Mouse (Mus musculus): ENCODE results near the gene Crlf3. TPM values are rescaled to one million over a fixed set of nuclear protein-coding genes. Genes with fewer than 3 reads are reported as not detected.

The Crlf3 gene
- polyA plus RNA-seq, 1 experiment: 49.7 TPM

GRCm38 (mm10) chr11:80089817-80090214 lies 9.0 kb upstream of the Crlf3 start:
- Histone ChIP-seq H3K36me3 (ENCODE audit: control insufficient read depth, insufficient read depth, low read length) (no peaks in the 10 kb centered on the region), H3K4me1 (ENCODE audit: control insufficient read depth, insufficient read depth, insufficient read length) (peaks cover 6% of the 10 kb centered on the region; the same call in 1 of the 2 replicates), H3K27me3 (ENCODE audit: control insufficient read depth, insufficient read depth, low read length) (no peaks in the 10 kb centered on the region), H3K27ac (ENCODE audit: insufficient read depth, low read length) (no peak overlapping the region), H3K4me3 (ENCODE audit: extremely low read depth, insufficient read depth, insufficient read length) (peak overlapping the region; percentile 89)
- TF ChIP-seq POLR2A (IDR thresholded peaks at IDR 0.05; ENCODE audit: low read depth, low read length) (no peak), CTCF (IDR thresholded peaks at IDR 0.05; ENCODE audit: extremely low read depth, insufficient read depth, insufficient read length, insufficient replicate concordance) (no peak)
- no peak for DNase-seq (ENCODE audit: low read depth in 1 of 2, low spot score in 2 of 2)
- WGBS: under 1% methylated on average over 14 of the region's 14 CpGs

- peak; percentile 70 to 88 for DNase-seq (ENCODE audit: low read depth in 1 of 2, low spot score in 2 of 2)
- Histone ChIP-seq H3K4me1 (ENCODE audit: control insufficient read depth, insufficient read depth, insufficient read length) (peaks cover 6% of the 10 kb centered on the region; the same call in 1 of the 2 replicates), H3K4me3 (ENCODE audit: extremely low read depth, insufficient read depth, insufficient read length) (peak within 1 kb of the TSS; percentile 89), H3K27ac (ENCODE audit: insufficient read depth, low read length) (no peak within 1 kb of the TSS), H3K27me3 (ENCODE audit: control insufficient read depth, insufficient read depth, low read length) (no peaks in the 10 kb centered on the region), H3K36me3 (ENCODE audit: control insufficient read depth, insufficient read depth, low read length) (no peaks in the 10 kb centered on the region)
- 3% methylated on average over 57 of the region's 57 CpGs for WGBS
- TF ChIP-seq POLR2A (IDR thresholded peaks at IDR 0.05; ENCODE audit: low read depth, low read length): no peak
These were observed 8.4 kb upstream of the Crlf3 start, which contains the start of gene Atad5 for GRCm38 (mm10) chr11:80088917-80089816. TSS of gene Atad5 (plus strand) at chr11:80089400.

GRCm38 (mm10) chr11:80086844-80087243 lies 6.1 kb upstream of the Crlf3 start:
- Histone ChIP-seq H3K27me3 (ENCODE audit: control insufficient read depth, insufficient read depth, low read length) (no peaks in the 10 kb centered on the region), H3K4me3 (ENCODE audit: extremely low read depth, insufficient read depth, insufficient read length) (no peak overlapping the region), H3K36me3 (ENCODE audit: control insufficient read depth, insufficient read depth, low read length) (no peaks in the 10 kb centered on the region), H3K27ac (ENCODE audit: insufficient read depth, low read length) (no peak overlapping the region), H3K4me1 (ENCODE audit: control insufficient read depth, insufficient read depth, insufficient read length) (peaks cover 6% of the 10 kb centered on the region; the same call in 1 of the 2 replicates)
- peak; percentile 75; the same call in 1 of the 2 replicates for TF ChIP-seq CTCF (IDR thresholded peaks at IDR 0.05; ENCODE audit: extremely low read depth, insufficient read depth, insufficient read length, insufficient replicate concordance)
- TF ChIP-seq POLR2A (IDR thresholded peaks at IDR 0.05; ENCODE audit: low read depth, low read length): no peak
- WGBS: 16% methylated on average over 5 of the region's 5 CpGs
- peak; percentile 84 to 87 for DNase-seq (ENCODE audit: low read depth in 1 of 2, low spot score in 2 of 2)

- TF ChIP-seq CTCF (IDR thresholded peaks at IDR 0.05; ENCODE audit: extremely low read depth, insufficient read depth, insufficient read length, insufficient replicate concordance) (no peak), POLR2A (IDR thresholded peaks at IDR 0.05; ENCODE audit: low read depth, low read length) (no peak)
- WGBS: 56% methylated on average over 6 of the region's 6 CpGs
- peak in 1 of 2 experiments; percentile 59 for DNase-seq (ENCODE audit: low read depth in 1 of 2, low spot score in 2 of 2)
- Histone ChIP-seq H3K4me1 (ENCODE audit: control insufficient read depth, insufficient read depth, insufficient read length) (peaks cover 9% of the 10 kb centered on the region; the same call in 1 of the 2 replicates), H3K27ac (ENCODE audit: insufficient read depth, low read length) (peak overlapping the region; percentile 70), H3K27me3 (ENCODE audit: control insufficient read depth, insufficient read depth, low read length) (no peaks in the 10 kb centered on the region), H3K4me3 (ENCODE audit: extremely low read depth, insufficient read depth, insufficient read length) (no peak overlapping the region), H3K36me3 (ENCODE audit: control insufficient read depth, insufficient read depth, low read length) (no peaks in the 10 kb centered on the region)
These were observed 4.7 kb upstream of the Crlf3 start for GRCm38 (mm10) chr11:80085356-80086055.

- TF ChIP-seq POLR2A (IDR thresholded peaks at IDR 0.05; ENCODE audit: low read depth, low read length) (no peak), CTCF (IDR thresholded peaks at IDR 0.05; ENCODE audit: extremely low read depth, insufficient read depth, insufficient read length, insufficient replicate concordance) (no peak)
- H3K27ac ChIP-seq (ENCODE audit: insufficient read depth, low read length): no peak overlapping the region; the same call in 1 of the 2 replicates
These were observed 1.1 kb upstream of the Crlf3 start for GRCm38 (mm10) chr11:80081786-80082319.

GRCm38 (mm10) chr11:80080381-80080825 lies 388 bp downstream of the Crlf3 start:
- Histone ChIP-seq H3K4me3 (ENCODE audit: extremely low read depth, insufficient read depth, insufficient read length) (peak overlapping the region; percentile 92), H3K27me3 (ENCODE audit: control insufficient read depth, insufficient read depth, low read length) (no peaks in the 10 kb centered on the region), H3K36me3 (ENCODE audit: control insufficient read depth, insufficient read depth, low read length) (peaks cover 5% of the 10 kb centered on the region), H3K27ac (ENCODE audit: insufficient read depth, low read length) (peak overlapping the region; percentile 97), H3K4me1 (ENCODE audit: control insufficient read depth, insufficient read depth, insufficient read length) (peaks cover 11% of the 10 kb centered on the region)
- TF ChIP-seq POLR2A (IDR thresholded peaks at IDR 0.05; ENCODE audit: low read depth, low read length) (no peak), CTCF (IDR thresholded peaks at IDR 0.05; ENCODE audit: extremely low read depth, insufficient read depth, insufficient read length, insufficient replicate concordance) (no peak)
- WGBS: under 1% methylated on average over 31 of the region's 32 CpGs
- no peak for DNase-seq (ENCODE audit: low read depth in 1 of 2, low spot score in 2 of 2)

More at GRCm38 (mm10) chr11:80081786-80082319, 1.1 kb upstream of the Crlf3 start:
- no peaks in the 10 kb centered on the region for H3K27me3 ChIP-seq (ENCODE audit: control insufficient read depth, insufficient read depth, low read length)
- WGBS: 58% methylated on average over 7 of the region's 7 CpGs
- H3K36me3 ChIP-seq (ENCODE audit: control insufficient read depth, insufficient read depth, low read length): peaks cover 5% of the 10 kb centered on the region
- H3K4me3 ChIP-seq (ENCODE audit: extremely low read depth, insufficient read depth, insufficient read length): no peak overlapping the region
- H3K4me1 ChIP-seq (ENCODE audit: control insufficient read depth, insufficient read depth, insufficient read length): peaks cover 13% of the 10 kb centered on the region
- DNase-seq (ENCODE audit: low read depth in 1 of 2, low spot score in 2 of 2): no peak
